ENCODE assay signal across 21 mouse cellular contexts in the genomic region with DNA sequence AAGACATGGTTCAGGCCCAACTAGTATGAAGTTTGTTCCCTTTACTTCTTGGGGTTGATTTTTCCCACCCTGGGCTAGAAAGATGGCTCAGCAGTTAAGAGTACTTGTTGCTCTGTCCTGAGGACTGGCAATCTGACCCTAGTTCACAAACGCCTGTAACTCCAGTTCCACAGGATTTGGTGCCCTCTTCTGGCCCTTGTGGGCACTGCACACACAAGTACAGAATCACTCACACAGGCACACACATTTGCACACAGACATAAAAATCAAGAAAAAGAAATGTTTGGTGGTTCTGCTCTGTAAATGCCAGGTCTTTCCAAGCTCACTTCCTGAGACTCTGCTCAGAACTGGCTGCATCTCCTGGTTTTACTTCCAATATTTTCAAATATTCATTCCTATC.
DNase-seq lines count a peak whose midpoint lies in the region; ATAC-seq and TF ChIP-seq lines count a peak whose summit lies in the region.
"Had no signal": no experiment of that assay in that cellular context is flagged by ENCODE, and none has a peak within 500 bp of the region (broad histone marks: within the 10 kb centered on the region; RNA-seq: fewer than 3 reads in every experiment).

No protein-coding gene starts in this region.

- TF ChIP-seq POLR2A in ES-Bruce4 (IDR thresholded peaks at IDR 0.05; ENCODE audit: insufficient read depth, low read length) = no peak
- no peak for TF ChIP-seq POLR2A in cortical plate, adult 2 months (IDR thresholded peaks at IDR 0.05; ENCODE audit: extremely low read depth, insufficient read depth, low read length)

- H3K9me3 ChIP-seq in forebrain, postnatal 0 days (ENCODE audit: low read length) = 0 out of 2 replicates have a peak, but pooled peaks cover 5% of the 10 kb centered on the region
- H3K9me3 ChIP-seq in forebrain, embryonic 16.5 days (ENCODE audit: control insufficient read depth, low read length) = peaks cover 4% of the 10 kb centered on the region
- 0 out of 2 replicates have a peak, but pooled peaks cover 4% of the 10 kb centered on the region for H3K9me3 ChIP-seq in ES-Bruce4 (replicated peaks; ENCODE audit: control insufficient read depth, insufficient read depth, low read length, poor library complexity, severe bottlenecking)
- H3K9me3 ChIP-seq: liver, embryonic 15.5 days; neural tube, embryonic 12.5 days had no signal

- no peak overlapping the region for H3K4me2 ChIP-seq in forebrain, postnatal 0 days (ENCODE audit: low read depth)
- H3K4me2 ChIP-seq in forebrain, embryonic 16.5 days (ENCODE audit: low read length) = no peak overlapping the region
- H3K4me2 ChIP-seq: embryonic facial prominence, embryonic 13.5 days; forebrain, embryonic 12.5 days; heart, embryonic 12.5 days; liver, embryonic 15.5 days; neural tube, embryonic 12.5 days had no signal

- H3K36me3 ChIP-seq in forebrain, postnatal 0 days (ENCODE audit: insufficient read depth) = no peaks in the 10 kb centered on the region
- H3K36me3 ChIP-seq in forebrain, embryonic 16.5 days (ENCODE audit: control insufficient read depth, insufficient read depth) = no peaks in the 10 kb centered on the region
- H3K36me3 ChIP-seq in ES-Bruce4 (ENCODE audit: control insufficient read depth, insufficient read depth, low read length, poor library complexity, severe bottlenecking) = no peaks in the 10 kb centered on the region
- H3K36me3 ChIP-seq: embryonic facial prominence, embryonic 13.5 days; forebrain, embryonic 12.5 days; heart, embryonic 12.5 days; hindbrain, embryonic 10.5 days; liver, embryonic 15.5 days; neural tube, embryonic 12.5 days had no signal

- TF ChIP-seq CTCF in forebrain, postnatal 0 days (IDR thresholded peaks at IDR 0.05; ENCODE audit: low read depth) = peak; percentile 30
- peak; percentile 20 for TF ChIP-seq CTCF in left cerebral cortex, adult 2 months (IDR thresholded peaks at IDR 0.05)
- peak; percentile 12 for TF ChIP-seq CTCF in ES-Bruce4 (IDR thresholded peaks at IDR 0.05; ENCODE audit: low read depth, low read length)
- 0 out of 2 replicates have a peak, but pooled peaks have one; percentile 5 for TF ChIP-seq CTCF in cortical plate, adult 2 months (IDR thresholded peaks at IDR 0.05; ENCODE audit: extremely low read depth, insufficient read depth, low read length)

- no peak for TF ChIP-seq EP300 in ES-Bruce4 (IDR thresholded peaks at IDR 0.05; ENCODE audit: insufficient read depth, low read depth, low read length)

- H3K9ac ChIP-seq in forebrain, postnatal 0 days = no peak overlapping the region
- H3K9ac ChIP-seq in forebrain, embryonic 16.5 days (replicated peaks; ENCODE audit: low read depth, low read length) = no peak overlapping the region
- H3K9ac ChIP-seq in ES-Bruce4 (ENCODE audit: low read depth, poor library complexity, severe bottlenecking) = no peak overlapping the region
- H3K9ac ChIP-seq: embryonic facial prominence, embryonic 13.5 days; forebrain, embryonic 12.5 days; heart, embryonic 12.5 days; liver, embryonic 15.5 days; neural tube, embryonic 12.5 days had no signal

- no peaks in the 10 kb centered on the region for H3K27me3 ChIP-seq in forebrain, postnatal 0 days (ENCODE audit: insufficient read depth, low read length)
- H3K27me3 ChIP-seq in forebrain, embryonic 16.5 days (replicated peaks; ENCODE audit: control insufficient read depth, insufficient read depth, low read length) = no peaks in the 10 kb centered on the region
- H3K27me3 ChIP-seq in ES-Bruce4 (ENCODE audit: control insufficient read depth, insufficient read depth, low read length, poor library complexity, severe bottlenecking) = no peaks in the 10 kb centered on the region
- H3K27me3 ChIP-seq: embryonic facial prominence, embryonic 13.5 days; forebrain, embryonic 12.5 days; heart, embryonic 12.5 days; neural tube, embryonic 12.5 days; Patski had no signal

- no peak for ATAC-seq in forebrain, postnatal 0 days
- ATAC-seq in forebrain, embryonic 16.5 days = no peak
- ATAC-seq: midbrain, embryonic 16.5 days; Patski had no signal

- WGBS in forebrain, postnatal 0 days = 87% methylated on average over 1 of the region's 1 CpGs
- 88% methylated on average over 1 of the region's 1 CpGs for whole genome bisulfite sequencing in forebrain, embryonic 16.5 days

- DNase-seq in forebrain, postnatal 0 days = no peak
- no peak for DNase-seq in left cerebral cortex, adult 2 months (ENCODE audit: extremely low spot score in 1 of 2, low spot score in 2 of 2)
- DNase-seq in left cerebral cortex, adult 18-20 months (ENCODE audit: low spot score in 2 of 2) = no peak
- DNase-seq in MN1 (ENCODE audit: low spot score) = no peak
- no peak for DNase-seq in kidney, adult 11 months
- DNase-seq: adrenal gland, adult 8-10 months; cerebellum, postnatal 36 days; kidney, adult 18-20 months; right cerebral cortex, postnatal 4 days; thymus, postnatal 14 days had no signal

- H3K4me1 ChIP-seq in forebrain, postnatal 0 days (ENCODE audit: insufficient read depth) = no peaks in the 10 kb centered on the region
- peaks cover 5% of the 10 kb centered on the region for H3K4me1 ChIP-seq in forebrain, embryonic 16.5 days (replicated peaks; ENCODE audit: control insufficient read depth, insufficient read depth, low read length)
- H3K4me1 ChIP-seq in ES-Bruce4 (ENCODE audit: control insufficient read depth, insufficient read depth, low read length) = no peaks in the 10 kb centered on the region
- no peaks in the 10 kb centered on the region for H3K4me1 ChIP-seq in cortical plate, adult 2 months (ENCODE audit: control insufficient read depth, insufficient read depth, low read length)

- intact Hi-C loops in left cerebral cortex, adult 2 months (cut with DNase I) = no loop called here

- no peak overlapping the region for H3K27ac ChIP-seq in forebrain, postnatal 0 days (ENCODE audit: low read depth, low read length)
- no peak overlapping the region for H3K27ac ChIP-seq in forebrain, embryonic 16.5 days (ENCODE audit: low read length)
- H3K27ac ChIP-seq in left cerebral cortex, adult 2 months = no peak overlapping the region
- H3K27ac ChIP-seq in ES-Bruce4 (ENCODE audit: insufficient read depth, low read length) = no peak overlapping the region
- no peak overlapping the region for H3K27ac ChIP-seq in cortical plate, adult 2 months (ENCODE audit: insufficient read depth, low read length)
- H3K27ac ChIP-seq: embryonic facial prominence, embryonic 13.5 days; forebrain, embryonic 12.5 days; liver, embryonic 15.5 days; neural tube, embryonic 12.5 days had no signal

- no peak overlapping the region for H3K4me3 ChIP-seq in forebrain, postnatal 0 days (ENCODE audit: low read depth, low read length)
- H3K4me3 ChIP-seq in forebrain, embryonic 16.5 days (replicated peaks; ENCODE audit: low read length) = no peak overlapping the region
- H3K4me3 ChIP-seq in left cerebral cortex, adult 2 months = no peak overlapping the region
- no peak overlapping the region for H3K4me3 ChIP-seq in ES-Bruce4 (ENCODE audit: low read depth, low read length)
- H3K4me3 ChIP-seq in cortical plate, adult 2 months (ENCODE audit: insufficient read depth, low read length) = no peak overlapping the region
- H3K4me3 ChIP-seq: embryonic facial prominence, embryonic 13.5 days; forebrain, embryonic 12.5 days; heart, embryonic 12.5 days; hindbrain, embryonic 10.5 days; liver, embryonic 15.5 days; neural tube, embryonic 12.5 days had no signal
